Mouse (Mus musculus): ENCODE results near the gene Rai1. TPM values are rescaled to one million over a fixed set of nuclear protein-coding genes. Genes with fewer than 3 reads are reported as not detected.

The Rai1 gene
- total and polyA plus RNA-seq, 3 experiments = 6.6 to 22.6 (median 15.4) TPM

DNA sequence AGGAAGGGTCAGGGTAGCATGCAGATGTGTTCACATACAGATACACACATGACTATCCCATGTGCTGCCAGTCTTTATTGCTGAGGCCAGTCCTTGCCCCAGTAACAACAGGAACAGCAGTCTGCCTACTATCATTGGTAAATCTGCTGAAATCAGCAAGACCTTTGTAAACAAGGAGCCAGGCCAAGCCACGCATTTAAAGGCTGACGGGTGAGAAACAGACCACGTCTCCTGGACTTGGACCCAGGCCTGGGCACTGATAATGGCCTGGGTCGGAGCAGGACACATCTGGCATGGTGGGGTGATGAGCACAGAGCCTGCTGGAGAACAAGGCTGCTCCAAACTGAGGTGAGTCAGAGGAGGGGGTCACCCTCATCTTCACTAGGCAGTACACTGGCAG is 135.7 kb downstream of the Rai1 start:
- no peaks in the 10 kb centered on the region for H3K9me3 ChIP-seq (replicated peaks; ENCODE audit: low read length)
- no peak overlapping the region for H3K4me3 ChIP-seq (replicated peaks in 1 of 3; ENCODE audit: low read depth in 2 of 3, low read length in 2 of 3, poor library complexity in 1 of 3)
- H3K4me2 ChIP-seq (ENCODE audit: insufficient read depth, low read depth, poor library complexity, severe bottlenecking) = no peak overlapping the region
- H3K9ac ChIP-seq (ENCODE audit: insufficient read depth, low read depth) = no peak overlapping the region
- DNase-seq (ENCODE audit: extremely low read depth) = no peak
- H3K27ac ChIP-seq (ENCODE audit: insufficient read depth, low read depth) = no peak overlapping the region
- peaks cover 16 to 44% of the 10 kb centered on the region in 2 experiments for H3K36me3 ChIP-seq (replicated peaks in 1 of 2; ENCODE audit: control insufficient read depth in 1 of 2, insufficient read depth in 1 of 2, low read length in 1 of 2)
- dilution Hi-C loops (cut with MboI; ENCODE audit: extremely low pct_ligation_motif_present, extremely low pct_unique_long_range_greater_than_20kb, low sequenced_read_pairs) (no loop called here), in situ Hi-C loops (cut with MboI; ENCODE audit: low pct_ligation_motif_present, low pct_unique_long_range_greater_than_20kb, low sequenced_read_pairs) (no loop called here)
- no peaks in the 10 kb centered on the region for H3K27me3 ChIP-seq (replicated peaks)
- H3K4me1 ChIP-seq (ENCODE audit: control insufficient read depth in 1 of 2, insufficient read depth in 2 of 2) = peaks cover 0 to 13% of the 10 kb centered on the region in 2 experiments; a peak in 2 of 4 replicates
- H3K79me2 ChIP-seq (replicated peaks; ENCODE audit: control insufficient read depth, extremely low read depth, insufficient read depth, poor library complexity, severe bottlenecking) = no peaks in the 10 kb centered on the region
- no peak for TF ChIP-seq GABPA (IDR thresholded peaks at IDR 0.05; ENCODE audit: insufficient replicate concordance, low read depth, low read length)
- no peak for TF ChIP-seq MAX (IDR thresholded peaks at IDR 0.05; ENCODE audit: low read length)
- TF ChIP-seq ZMIZ1 (IDR thresholded peaks at IDR 0.05; ENCODE audit: low read depth, low read length) = no peak
- TF ChIP-seq SMC3 (IDR thresholded peaks at IDR 0.05; ENCODE audit: low read depth, low read length) = no peak
- no peak for TF ChIP-seq EP300 (IDR thresholded peaks at IDR 0.05; ENCODE audit: low read length)
- no peak for TF ChIP-seq E2F4 (IDR thresholded peaks at IDR 0.05; ENCODE audit: insufficient replicate concordance, low read depth, low read length)
- TF ChIP-seq NELFE (IDR thresholded peaks at IDR 0.05; ENCODE audit: low read depth, low read length) = no peak
- TF ChIP-seq JUND (conservative IDR thresholded peaks at IDR 0.05; ENCODE audit: low read depth, low read length) = no peak
- no peak for TF ChIP-seq ZC3H11A (IDR thresholded peaks at IDR 0.05; ENCODE audit: low read depth, low read length)
- no peak for TF ChIP-seq MEF2A (IDR thresholded peaks at IDR 0.05; ENCODE audit: borderline replicate concordance, low read depth, low read length)
- no peak for TF ChIP-seq IRF4 (IDR thresholded peaks at IDR 0.05; ENCODE audit: low read depth, low read length)
- no peak for TF ChIP-seq CHD2 (IDR thresholded peaks at IDR 0.05; ENCODE audit: low read length)
- no peak for TF ChIP-seq RAD21 (IDR thresholded peaks at IDR 0.05; ENCODE audit: low read depth, low read length)
- TF ChIP-seq TCF12 (IDR thresholded peaks at IDR 0.05; ENCODE audit: low read depth, low read length) = no peak
- TF ChIP-seq PAX5 (IDR thresholded peaks at IDR 0.05; ENCODE audit: low read length) = no peak
- no peak for TF ChIP-seq UBTF (IDR thresholded peaks at IDR 0.05; ENCODE audit: low read depth, low read length)
- no peak for TF ChIP-seq ZKSCAN1 (IDR thresholded peaks at IDR 0.05; ENCODE audit: borderline replicate concordance, low read depth, low read length)
- TF ChIP-seq USF2 (conservative IDR thresholded peaks at IDR 0.05; ENCODE audit: low read depth, low read length) = no peak
- no peak for TF ChIP-seq RCOR1 (conservative IDR thresholded peaks at IDR 0.05; ENCODE audit: low read depth, low read length)

DNA sequence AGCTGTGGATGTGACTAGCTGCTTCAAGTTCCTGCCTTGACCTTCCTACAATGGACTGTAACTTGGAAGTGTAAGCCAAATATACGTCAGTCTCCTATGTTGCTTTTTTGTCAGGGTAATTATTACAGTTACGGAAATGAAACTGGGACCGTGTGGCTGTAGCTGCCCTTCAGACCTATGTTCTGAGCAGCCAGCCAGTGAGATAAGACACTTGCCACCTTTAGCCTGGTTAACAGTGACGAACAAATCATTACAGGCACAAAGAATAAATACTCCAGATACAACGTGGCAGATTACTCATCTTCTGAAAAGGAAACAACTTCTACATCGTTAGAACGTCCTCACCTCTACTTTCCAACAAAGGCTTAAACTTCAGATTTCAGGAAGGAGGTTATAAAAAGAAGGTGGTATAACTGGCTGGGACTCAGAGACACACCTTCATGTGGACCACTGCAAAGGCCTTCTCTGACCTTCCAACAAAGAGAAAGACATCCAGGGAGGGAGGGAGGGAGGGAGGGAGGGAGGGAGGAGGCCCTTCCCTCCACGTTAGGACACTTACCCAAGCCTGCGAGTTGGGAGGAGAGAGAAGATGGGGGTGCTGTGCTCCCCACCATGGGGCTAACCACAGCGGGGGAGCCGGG is 139.8 kb downstream of the Rai1 start:
- no peaks in the 10 kb centered on the region for H3K79me2 ChIP-seq (replicated peaks; ENCODE audit: control insufficient read depth, extremely low read depth, insufficient read depth, poor library complexity, severe bottlenecking)
- H3K4me2 ChIP-seq (ENCODE audit: insufficient read depth, low read depth, poor library complexity, severe bottlenecking) = no peak overlapping the region
- DNase-seq (ENCODE audit: extremely low read depth) = no peak
- in situ Hi-C loops (cut with MboI; ENCODE audit: low pct_ligation_motif_present, low pct_unique_long_range_greater_than_20kb, low sequenced_read_pairs) = no loop called here
- no peak overlapping the region for H3K4me3 ChIP-seq (replicated peaks in 1 of 3; ENCODE audit: low read depth in 2 of 3, low read length in 2 of 3, poor library complexity in 1 of 3)
- dilution Hi-C loops (cut with MboI; ENCODE audit: extremely low pct_ligation_motif_present, extremely low pct_unique_long_range_greater_than_20kb, low sequenced_read_pairs) = no loop called here
- H3K4me1 ChIP-seq (ENCODE audit: control insufficient read depth in 1 of 2, insufficient read depth in 2 of 2) = peaks cover 0 to 8% of the 10 kb centered on the region in 2 experiments; a peak in 1 of 4 replicates
- no peaks in the 10 kb centered on the region for H3K9me3 ChIP-seq (replicated peaks; ENCODE audit: low read length)
- H3K27ac ChIP-seq (ENCODE audit: insufficient read depth, low read depth) = no peak overlapping the region
- H3K36me3 ChIP-seq (replicated peaks in 1 of 2; ENCODE audit: control insufficient read depth in 1 of 2, insufficient read depth in 1 of 2, low read length in 1 of 2) = peaks cover 16 to 49% of the 10 kb centered on the region in 2 experiments
- no peak overlapping the region for H3K9ac ChIP-seq (ENCODE audit: insufficient read depth, low read depth)
- TF ChIP-seq RCOR1 (conservative IDR thresholded peaks at IDR 0.05; ENCODE audit: low read depth, low read length) (no peak), MAFK (IDR thresholded peaks at IDR 0.05; ENCODE audit: insufficient replicate concordance, low read length) (no peak), TCF12 (IDR thresholded peaks at IDR 0.05; ENCODE audit: low read depth, low read length) (no peak), EP300 (IDR thresholded peaks at IDR 0.05; ENCODE audit: low read length) (no peak), NRF1 (IDR thresholded peaks at IDR 0.05; ENCODE audit: low read depth, low read length) (no peak), MAX (IDR thresholded peaks at IDR 0.05; ENCODE audit: low read length) (no peak), MYC (IDR thresholded peaks at IDR 0.05; ENCODE audit: low read depth, low read length) (no peak), USF2 (conservative IDR thresholded peaks at IDR 0.05; ENCODE audit: low read depth, low read length) (no peak), UBTF (IDR thresholded peaks at IDR 0.05; ENCODE audit: low read depth, low read length) (no peak), IRF4 (IDR thresholded peaks at IDR 0.05; ENCODE audit: low read depth, low read length) (no peak), ETS1 (conservative IDR thresholded peaks at IDR 0.05; ENCODE audit: low read depth, low read length) (no peak), KAT2A (IDR thresholded peaks at IDR 0.05; ENCODE audit: insufficient replicate concordance, low read length) (no peak), MAZ (IDR thresholded peaks at IDR 0.05; ENCODE audit: low read depth, low read length) (no peak), SIN3A (IDR thresholded peaks at IDR 0.05; ENCODE audit: low read length) (no peak), GABPA (IDR thresholded peaks at IDR 0.05; ENCODE audit: insufficient replicate concordance, low read depth, low read length) (no peak), HCFC1 (IDR thresholded peaks at IDR 0.05; ENCODE audit: low read depth, low read length) (no peak), ZMIZ1 (IDR thresholded peaks at IDR 0.05; ENCODE audit: low read depth, low read length) (no peak)
- H3K27me3 ChIP-seq (replicated peaks) = no peaks in the 10 kb centered on the region

All from CH12.LX (cell line).